Mouse (Mus musculus): ENCODE measurements around the gene Akap13.

Akap13 gene

GRCm38 (mm10) chr7:75653684-75654317 is 198.5 kb downstream of the Akap13 start:
- in situ Hi-C loops (cut with MboI; ENCODE audit: low sequenced_read_pairs), result no loop called here

DNA sequence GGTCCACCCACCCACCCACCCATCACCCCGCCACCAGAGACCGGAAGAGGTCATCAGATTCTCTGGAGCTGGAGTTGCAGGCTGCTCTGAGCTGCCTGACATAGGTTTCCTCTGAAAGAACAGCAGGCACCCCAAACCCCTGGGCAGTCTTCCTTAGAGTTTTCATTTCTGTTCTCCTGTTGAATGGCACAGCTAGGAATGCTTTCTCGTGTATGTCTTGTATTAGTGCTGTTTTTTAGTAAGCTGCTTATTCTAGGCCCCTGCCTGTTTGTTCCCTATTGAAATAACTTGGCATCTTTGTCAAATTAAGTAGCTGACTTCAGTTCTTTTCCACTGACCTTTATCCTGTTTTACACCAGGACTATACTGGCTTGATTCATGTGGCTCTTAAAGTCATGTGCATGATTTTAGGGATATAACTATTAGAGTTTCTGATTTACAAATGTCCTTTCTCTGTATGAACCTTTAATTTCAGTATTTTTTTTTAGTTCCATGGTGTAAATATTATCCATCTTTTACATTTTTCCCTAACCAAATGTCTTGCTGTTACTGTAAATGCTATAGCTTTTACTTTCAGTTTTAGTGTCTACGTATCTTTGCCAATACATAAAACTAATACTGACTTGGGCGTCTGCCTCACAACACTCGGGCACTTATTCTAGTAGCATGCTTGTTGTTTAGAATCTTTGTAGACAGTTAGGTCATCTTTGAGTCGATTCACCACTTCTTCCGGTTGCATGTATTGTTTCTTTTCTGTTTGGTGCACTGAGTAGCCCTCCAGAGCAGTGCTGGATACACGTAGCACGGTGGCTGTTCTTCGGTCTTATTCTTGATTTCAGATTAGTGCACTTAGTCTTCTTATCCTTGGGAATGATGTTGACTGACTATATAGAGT is 200.1 kb downstream of the Akap13 start:
- in situ Hi-C loops (cut with MboI; ENCODE audit: low sequenced_read_pairs), result no loop called here

DNA sequence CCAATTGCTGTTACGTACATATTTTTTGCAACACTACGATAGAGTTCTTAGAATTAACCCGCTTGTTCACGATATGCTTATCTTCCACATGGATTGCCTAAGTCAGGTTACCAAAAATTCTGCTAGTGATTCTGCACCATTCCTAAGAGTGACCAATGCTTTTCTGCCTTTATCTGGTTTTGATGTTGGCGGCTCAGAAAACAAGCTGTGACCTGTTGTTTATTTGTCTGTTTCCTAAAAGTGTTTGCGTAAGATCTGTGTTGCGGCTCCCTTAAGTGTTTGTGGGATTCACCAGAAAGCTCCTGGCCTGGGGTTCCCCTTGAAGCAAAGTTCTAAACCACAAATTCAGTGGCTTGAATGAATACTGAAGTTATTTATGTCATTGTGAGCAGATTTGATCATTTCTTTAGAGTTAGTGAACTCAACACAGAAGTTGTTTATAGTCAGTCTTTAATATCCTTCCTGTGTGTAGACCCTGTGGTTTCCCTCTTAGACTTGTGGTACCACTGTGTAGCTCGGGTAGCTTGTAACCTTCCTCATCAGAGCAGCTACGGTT is 201.0 kb downstream of the Akap13 start:
- in situ Hi-C loops (cut with MboI; ENCODE audit: low sequenced_read_pairs), result no loop called here

DNA sequence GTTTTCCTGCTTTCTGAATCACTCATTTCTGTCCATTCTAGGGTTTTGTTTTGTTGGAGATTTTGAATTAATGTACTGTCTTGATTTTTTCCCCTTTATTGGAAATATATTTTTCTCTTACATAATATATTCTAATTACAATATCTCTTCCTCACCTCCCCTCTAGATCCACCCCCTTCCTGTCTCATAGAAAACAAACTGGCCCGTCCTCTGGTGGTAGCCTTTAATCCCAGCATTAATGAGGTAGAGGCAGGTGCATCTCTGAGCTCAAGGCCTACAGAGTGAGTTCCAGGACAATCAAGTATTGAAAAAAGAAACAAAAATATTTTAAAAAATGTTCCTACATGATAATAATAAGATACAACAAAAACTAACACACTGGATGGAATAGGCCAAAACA is 201.6 kb downstream of the Akap13 start:
- in situ Hi-C loops (cut with MboI; ENCODE audit: low sequenced_read_pairs), result no loop called here

- in situ Hi-C loops (cut with MboI; ENCODE audit: low sequenced_read_pairs), result no loop called here
Observed at GRCm38 (mm10) chr7:75664455-75664854, 209.1 kb downstream of the Akap13 start.

GRCm38 (mm10) chr7:75666982-75667381 is 211.6 kb downstream of the Akap13 start:
- in situ Hi-C loops (cut with MboI; ENCODE audit: low sequenced_read_pairs), result no loop called here

DNA sequence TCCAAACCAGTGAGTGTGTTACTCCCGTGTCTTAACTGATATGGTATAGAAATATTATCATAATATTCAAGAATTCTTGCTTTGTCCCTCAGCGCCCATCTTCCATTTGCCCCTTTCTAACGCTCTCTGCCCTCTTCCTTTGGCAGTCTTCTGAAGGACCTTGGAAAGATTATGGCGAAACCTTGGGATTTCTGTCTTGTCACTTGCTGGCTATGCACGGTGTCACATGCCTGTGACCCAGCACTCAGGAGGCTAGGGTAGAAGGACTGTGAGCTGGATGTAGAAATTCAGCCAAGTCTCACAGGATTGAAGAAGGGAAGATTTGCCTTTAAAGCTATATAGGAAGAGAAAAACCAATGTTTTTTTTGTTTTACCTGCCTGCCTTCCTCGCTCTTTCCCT is 212.2 kb downstream of the Akap13 start:
- in situ Hi-C loops (cut with MboI; ENCODE audit: low sequenced_read_pairs), result no loop called here

GRCm38 (mm10) chr7:75668396-75668795 is 213.1 kb downstream of the Akap13 start:
- in situ Hi-C loops (cut with MboI; ENCODE audit: low sequenced_read_pairs), result no loop called here

GRCm38 (mm10) chr7:75669416-75669815 is 214.1 kb downstream of the Akap13 start:
- in situ Hi-C loops (cut with MboI; ENCODE audit: low sequenced_read_pairs), result no loop called here

- in situ Hi-C loops (cut with MboI; ENCODE audit: low sequenced_read_pairs), result no loop called here
Observed at GRCm38 (mm10) chr7:75679631-75680030, 224.3 kb downstream of the Akap13 start.

- in situ Hi-C loops (cut with MboI; ENCODE audit: low sequenced_read_pairs), result no loop called here
Observed at GRCm38 (mm10) chr7:75682901-75683300, 227.6 kb downstream of the Akap13 start.

DNA sequence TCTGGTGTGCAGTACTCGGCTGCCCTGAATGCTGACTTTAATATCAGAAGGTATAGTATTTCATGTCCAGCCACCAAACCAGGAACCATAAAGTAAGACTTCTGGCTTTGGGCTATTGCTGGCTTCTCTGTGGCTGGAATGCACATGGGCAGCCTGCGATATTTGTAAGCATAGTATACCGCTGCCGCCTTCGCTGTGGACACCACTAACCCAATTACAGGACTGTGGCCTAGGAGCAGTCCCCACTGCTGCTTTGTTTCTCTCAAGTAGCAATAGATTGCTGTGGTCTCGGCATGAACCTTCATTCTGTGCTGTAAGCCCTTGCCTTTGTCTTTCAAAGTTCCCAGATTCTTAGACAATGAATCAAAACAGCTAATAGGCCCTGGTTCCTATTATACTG is 228.1 kb downstream of the Akap13 start:
- in situ Hi-C loops (cut with MboI; ENCODE audit: low sequenced_read_pairs), result no loop called here

DNA sequence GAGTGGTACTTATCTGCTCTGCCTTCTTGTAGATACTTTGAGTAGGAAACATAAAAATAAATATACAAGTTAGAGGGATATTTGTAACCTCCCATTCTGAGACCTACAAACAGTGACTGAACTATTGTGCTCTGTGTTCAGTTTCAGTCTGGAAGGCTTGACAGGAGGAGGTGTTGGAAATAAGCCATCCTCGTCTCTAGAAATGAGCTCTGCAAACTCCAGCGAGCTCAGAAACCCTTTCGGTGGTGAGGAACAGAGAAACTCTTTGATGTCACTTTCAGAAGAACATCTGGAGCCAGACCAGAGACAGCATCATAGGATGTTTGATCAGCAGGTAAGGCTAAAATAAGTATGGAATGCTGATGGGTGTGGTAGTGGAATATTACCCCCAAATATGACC is 229.6 kb downstream of the Akap13 start:
- in situ Hi-C loops (cut with MboI; ENCODE audit: low sequenced_read_pairs), result no loop called here

GRCm38 (mm10) chr7:75686046-75686826 is 230.9 kb downstream of the Akap13 start:
- in situ Hi-C loops (cut with MboI; ENCODE audit: low sequenced_read_pairs), result no loop called here

DNA sequence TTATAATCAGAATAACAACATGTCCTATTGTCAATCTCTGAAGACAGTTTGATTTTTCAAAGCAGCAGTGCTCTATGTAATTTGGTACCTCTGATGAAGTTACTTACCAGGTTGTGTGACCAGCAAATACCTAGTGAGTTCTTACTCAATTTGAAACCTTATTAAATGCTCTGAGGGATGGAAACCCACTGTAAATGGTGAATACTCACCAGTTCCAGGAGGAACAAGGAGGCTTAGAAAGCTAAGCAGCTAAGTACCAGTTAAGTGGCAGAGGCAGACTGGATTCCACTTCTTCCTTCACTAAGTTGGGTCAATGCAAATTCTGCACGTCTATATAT is 231.5 kb downstream of the Akap13 start:
- in situ Hi-C loops (cut with MboI; ENCODE audit: low sequenced_read_pairs), result no loop called here

- in situ Hi-C loops (cut with MboI; ENCODE audit: low sequenced_read_pairs), result no loop called here
Observed at GRCm38 (mm10) chr7:75688144-75688543, 232.8 kb downstream of the Akap13 start.

DNA sequence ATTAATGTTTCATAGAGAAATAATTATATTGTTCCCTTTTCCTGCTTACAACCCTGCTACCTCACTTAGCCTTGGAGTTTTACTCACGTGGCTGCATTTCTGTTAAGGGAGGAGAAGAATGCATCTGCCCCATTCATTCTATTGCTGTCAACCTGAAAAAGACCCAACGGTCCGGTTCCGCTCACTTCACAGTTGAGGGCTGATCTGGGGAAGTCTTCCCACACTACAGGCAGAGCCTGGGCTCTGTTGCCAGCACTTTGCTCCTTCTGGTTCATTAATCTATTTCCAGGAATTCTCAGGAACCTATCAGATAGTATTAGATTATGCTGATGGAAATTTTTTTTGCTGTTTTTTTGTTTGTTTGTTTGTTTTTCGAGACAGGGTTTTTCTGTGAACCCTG is 239.4 kb downstream of the Akap13 start:
- in situ Hi-C loops (cut with MboI; ENCODE audit: low sequenced_read_pairs), result no loop called here

GRCm38 (mm10) chr7:75699836-75700235 is 244.5 kb downstream of the Akap13 start:
- in situ Hi-C loops (cut with MboI; ENCODE audit: low sequenced_read_pairs), result no loop called here

- in situ Hi-C loops (cut with MboI; ENCODE audit: low sequenced_read_pairs), result no loop called here
Observed at GRCm38 (mm10) chr7:75700771-75701345, 245.5 kb downstream of the Akap13 start.

DNA sequence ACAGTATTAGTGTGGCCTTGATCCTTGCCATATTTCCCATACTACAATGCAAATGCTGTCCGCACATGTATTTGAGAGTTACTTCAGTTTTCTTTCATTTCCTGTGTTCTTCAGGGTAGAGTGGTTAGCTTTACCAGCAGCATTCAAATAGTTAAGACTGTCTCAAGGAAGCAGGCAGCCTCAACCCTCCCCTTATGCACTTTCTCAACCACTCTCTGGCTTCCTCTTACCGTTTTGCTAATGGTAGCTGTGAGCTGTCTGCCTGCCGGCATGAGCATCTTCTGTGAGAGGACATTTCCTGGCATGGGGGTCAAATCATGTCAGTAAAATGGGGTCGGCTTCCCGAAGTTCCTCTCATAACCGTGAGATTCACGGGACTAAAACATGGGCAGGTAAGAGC is 246.4 kb downstream of the Akap13 start:
- in situ Hi-C loops (cut with MboI; ENCODE audit: low sequenced_read_pairs), result no loop called here

- in situ Hi-C loops (cut with MboI; ENCODE audit: low sequenced_read_pairs), result no loop called here
Observed at GRCm38 (mm10) chr7:75702368-75702767, 247.0 kb downstream of the Akap13 start.
